Mouse (Mus musculus) thymus, adult 2 months (tissue): ENCODE measurements around the gene Guca2b.

Experiments
- CTCF ChIP-seq: fragments of 200-500 bp; IDR thresholded peaks from 2 replicates; pipeline ENCODE4 v1.5.1; 2012; ENCODE audit warnings: mild to moderate bottlenecking, control low read depth, low read length, moderate library complexity, borderline replicate concordance; ENCODE audit not compliant: control insufficient read depth, poor library complexity, insufficient read depth; ENCODE audit errors: extremely low read depth
- POLR2A ChIP-seq: fragments of 200-500 bp; IDR thresholded peaks from 2 replicates; pipeline ENCODE4 v1.6.1; 2012; ENCODE audit warnings: mild to moderate bottlenecking, low read length, control low read depth, moderate library complexity; ENCODE audit not compliant: control insufficient read depth, poor library complexity, insufficient read depth; ENCODE audit errors: extremely low read depth

- TF ChIP-seq CTCF (no peak), POLR2A (no peak)
Measured at GRCm38 (mm10) chr4:119660007-119660406, 1.3 kb upstream of the Guca2b start.
